Mouse (Mus musculus): ENCODE results near the gene Clstn3.
"Not testable (repeated sequence)": the region's sequence is repeated elsewhere in the genome, so short reads cannot be mapped to it uniquely, and the experiment has no call there.

Gene Clstn3

DNA sequence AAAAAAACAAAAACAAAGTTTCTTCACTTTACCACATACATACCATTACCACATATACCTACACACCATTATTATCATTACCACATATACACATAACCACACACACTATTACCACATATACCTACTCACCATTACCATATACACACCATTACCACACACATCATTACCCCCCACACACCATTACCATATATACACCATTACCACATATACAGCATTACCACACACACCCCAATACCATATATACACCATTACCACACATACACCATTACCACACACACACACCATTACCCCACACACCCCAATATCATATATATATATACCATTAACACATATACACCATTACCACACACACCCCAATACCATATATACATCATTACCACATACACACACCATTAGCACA is 57.4 kb downstream of the Clstn3 start:
- DNase-seq, result no peak

GRCm38 (mm10) chr6:124406326-124406725 is 58.3 kb downstream of the Clstn3 start:
- DNase-seq, result no peak

DNA sequence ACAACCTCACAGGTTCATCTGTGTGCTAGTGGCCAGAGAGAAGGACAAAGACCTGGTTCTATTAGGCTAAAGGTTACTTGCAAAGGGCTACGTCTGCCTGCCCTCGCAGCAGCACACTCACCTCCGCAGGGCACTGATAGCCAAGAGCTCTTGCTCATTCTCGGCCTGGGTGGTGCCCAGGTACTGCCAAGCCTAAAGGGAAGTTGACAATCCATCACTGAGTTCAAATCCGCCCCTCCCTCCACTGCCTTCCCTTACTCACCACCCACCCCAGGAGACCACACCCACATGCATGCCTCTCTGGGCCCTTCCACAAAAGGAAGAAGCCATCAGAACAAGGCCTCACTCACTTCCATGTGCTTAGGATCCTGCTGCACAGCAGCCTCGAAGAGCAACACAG is 64.9 kb downstream of the Clstn3 start:
- DNase-seq, result no peak

GRCm38 (mm10) chr6:124394991-124395390 is 69.6 kb downstream of the Clstn3 start:
- not testable (repeated sequence) for DNase-seq
